Mouse (Mus musculus) cerebellum, adult 11 months (tissue): ENCODE measurements around the gene Ttll8.

Experiments
- DNase-seq: peaks from one replicate; pipeline ENCODE4 v3.0.0; 2022

The Ttll8 gene

DNA sequence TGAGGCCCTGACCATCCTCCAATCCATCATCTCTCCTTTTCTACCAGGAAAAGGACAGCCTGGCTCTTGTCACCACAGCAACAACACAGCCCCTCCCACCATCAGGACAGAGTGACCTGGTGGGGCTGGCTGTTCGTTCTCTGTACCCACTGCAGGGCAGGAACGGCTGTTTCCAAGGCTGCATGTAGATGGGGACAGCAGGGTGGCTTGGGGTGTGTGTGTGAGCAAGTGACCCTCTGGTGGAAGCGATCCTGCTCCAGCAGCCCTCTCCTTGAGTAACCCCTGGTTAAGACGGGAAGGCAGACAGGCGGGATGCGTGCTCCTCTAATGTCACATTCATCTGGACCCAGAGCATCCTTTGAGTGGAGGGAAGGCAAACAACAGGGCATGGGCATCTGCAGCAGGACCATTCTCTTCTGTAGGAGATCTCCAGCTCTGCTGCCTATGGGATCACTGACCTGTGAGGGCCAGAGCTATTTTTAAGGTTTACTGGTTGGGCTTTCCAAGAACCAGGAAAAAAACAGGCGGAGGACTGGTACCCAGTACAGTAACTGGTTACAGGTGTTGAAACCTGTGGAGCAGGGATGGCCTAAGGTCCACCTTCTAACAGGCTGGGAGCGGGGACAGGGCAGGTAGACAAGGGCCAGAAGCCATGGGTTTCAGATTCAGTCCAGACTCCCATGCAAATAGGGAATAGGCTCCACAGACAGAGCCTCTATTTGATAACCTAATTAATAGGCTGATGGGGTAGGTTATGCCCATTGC is 94.8 kb downstream of the Ttll8 start:
- no peak for DNase-seq

GRCm38 (mm10) chr15:88858707-88859106 is 95.5 kb downstream of the Ttll8 start:
- DNase-seq, result no peak

DNA sequence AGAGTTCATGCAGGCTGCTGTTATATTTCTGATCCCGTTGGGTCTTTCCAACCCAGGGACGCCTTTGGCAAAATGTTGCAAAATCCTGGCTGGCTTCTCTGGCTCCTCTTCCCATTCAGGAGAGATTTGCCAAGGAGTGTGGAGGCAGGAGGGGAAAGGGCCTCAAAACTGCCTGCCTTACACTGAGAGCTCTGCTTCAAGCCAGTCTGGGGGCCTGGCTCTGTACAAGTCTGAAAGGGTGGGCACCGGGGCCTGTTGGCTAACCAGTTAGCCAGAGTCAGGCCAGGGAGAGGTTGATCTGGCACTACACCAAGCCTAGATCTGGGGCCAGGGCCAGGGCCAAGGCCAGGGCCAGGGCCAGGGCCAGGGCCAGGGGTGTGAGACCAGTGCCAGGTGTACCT is 96.1 kb downstream of the Ttll8 start:
- DNase-seq, result peak; percentile 71

DNA sequence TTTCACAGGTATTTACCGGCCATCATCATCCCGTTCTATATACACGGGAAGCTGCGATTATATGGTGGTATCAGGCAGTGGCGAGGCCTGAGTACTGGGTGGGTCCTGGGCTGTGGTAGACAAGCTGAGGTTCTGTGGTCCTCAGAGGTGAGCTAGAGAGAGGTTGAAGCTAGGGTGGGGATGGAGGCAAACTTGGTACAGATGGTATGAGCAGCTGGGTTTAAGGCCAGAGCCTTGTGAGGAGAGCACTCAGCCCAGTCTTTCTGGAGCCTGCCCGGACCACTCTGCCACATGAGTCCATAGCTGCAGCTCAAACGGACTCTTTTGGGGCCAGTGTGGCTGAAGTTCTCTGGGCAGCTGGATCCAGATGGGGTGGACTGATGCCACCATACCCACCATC is 96.9 kb downstream of the Ttll8 start:
- no peak for DNase-seq

- DNase-seq, result no peak
These were observed 97.6 kb downstream of the Ttll8 start for GRCm38 (mm10) chr15:88856613-88857012.

DNA sequence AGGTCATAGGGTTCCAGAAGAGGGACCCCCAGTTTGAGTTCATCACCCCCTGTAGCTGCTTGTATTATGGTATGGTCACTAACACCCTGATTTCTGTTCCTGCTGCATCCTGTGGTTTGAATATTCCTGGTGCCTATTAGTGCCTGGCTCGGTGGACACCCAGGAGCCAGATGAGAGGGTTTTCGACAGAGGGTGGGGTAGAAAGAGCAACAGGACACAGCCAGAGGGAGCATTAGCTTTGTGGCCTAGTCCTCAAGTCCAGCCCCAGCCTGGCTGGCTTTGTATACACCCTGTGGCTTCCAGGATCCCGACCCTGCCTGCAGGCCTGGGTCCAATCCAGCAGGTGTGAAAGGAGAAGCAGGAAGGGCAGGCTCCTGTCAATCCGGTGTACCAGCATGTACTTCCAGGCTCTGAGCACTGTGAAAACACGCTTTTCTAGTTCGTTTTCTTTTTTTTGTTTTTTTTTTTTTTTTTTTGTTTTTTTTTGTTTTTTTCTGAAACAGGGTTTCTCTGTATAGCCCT is 98.3 kb downstream of the Ttll8 start:
- no peak for DNase-seq

GRCm38 (mm10) chr15:88854969-88855830 is 99.0 kb downstream of the Ttll8 start:
- DNase-seq, result no peak

GRCm38 (mm10) chr15:88854119-88854968 is 99.9 kb downstream of the Ttll8 start:
- no peak for DNase-seq

GRCm38 (mm10) chr15:88853106-88853505 is 101.1 kb downstream of the Ttll8 start:
- DNase-seq, result no peak

GRCm38 (mm10) chr15:88851507-88852149 is 102.6 kb downstream of the Ttll8 start:
- no peak for DNase-seq

DNA sequence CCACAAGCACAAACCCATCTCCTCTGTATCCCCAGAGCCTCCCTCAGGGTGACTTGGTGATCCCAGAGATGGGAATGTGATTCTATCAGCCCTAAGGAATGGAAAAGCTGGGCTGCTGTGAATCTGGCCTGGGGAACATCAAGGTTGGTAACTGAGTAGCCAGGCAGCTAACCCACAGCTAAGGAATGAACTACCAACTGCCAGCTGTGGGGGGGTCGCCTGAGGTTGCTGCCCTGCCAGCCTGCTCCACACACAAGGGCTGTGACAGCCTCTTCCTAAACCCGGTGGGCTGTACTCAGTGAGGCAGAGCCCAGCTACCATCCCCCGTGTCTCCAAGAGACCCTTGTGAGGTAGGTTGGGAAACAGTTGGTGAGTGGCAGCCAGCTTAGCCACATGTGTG is 103.1 kb downstream of the Ttll8 start:
- no peak for DNase-seq

DNA sequence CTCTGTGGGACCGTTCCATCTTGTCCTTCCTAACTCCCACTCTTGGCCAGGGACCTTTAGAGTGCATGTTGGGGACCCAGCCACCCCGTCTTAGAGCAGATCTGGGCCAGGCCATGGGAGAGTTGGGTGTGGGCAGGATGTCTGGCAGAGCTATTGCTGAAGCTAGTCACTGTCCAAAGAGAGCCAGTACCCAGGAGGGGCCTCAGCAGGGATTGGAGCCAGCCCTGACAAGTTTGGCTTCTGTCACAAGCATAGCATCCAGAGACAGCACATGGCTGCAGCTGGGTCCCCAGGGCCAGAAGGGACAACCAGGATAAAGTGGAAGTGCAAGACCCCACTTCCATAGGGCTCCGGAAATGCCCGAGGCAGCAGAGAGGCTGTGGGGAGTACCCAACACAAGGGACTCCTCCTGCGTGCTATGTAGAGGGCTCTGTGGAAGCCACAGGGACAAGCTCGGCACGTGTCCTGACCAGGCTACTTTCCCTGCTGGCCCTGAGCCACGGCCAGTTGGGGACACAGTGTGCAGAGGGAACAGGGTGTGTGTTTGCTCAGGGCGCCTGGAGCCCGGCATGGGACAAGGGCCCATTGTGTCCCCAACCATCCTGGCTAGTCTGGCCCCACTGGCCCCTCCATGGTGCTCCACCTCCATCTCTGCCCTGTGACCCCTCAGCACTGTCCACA is 103.9 kb downstream of the Ttll8 start:
- peak; percentile 83 for DNase-seq

DNA sequence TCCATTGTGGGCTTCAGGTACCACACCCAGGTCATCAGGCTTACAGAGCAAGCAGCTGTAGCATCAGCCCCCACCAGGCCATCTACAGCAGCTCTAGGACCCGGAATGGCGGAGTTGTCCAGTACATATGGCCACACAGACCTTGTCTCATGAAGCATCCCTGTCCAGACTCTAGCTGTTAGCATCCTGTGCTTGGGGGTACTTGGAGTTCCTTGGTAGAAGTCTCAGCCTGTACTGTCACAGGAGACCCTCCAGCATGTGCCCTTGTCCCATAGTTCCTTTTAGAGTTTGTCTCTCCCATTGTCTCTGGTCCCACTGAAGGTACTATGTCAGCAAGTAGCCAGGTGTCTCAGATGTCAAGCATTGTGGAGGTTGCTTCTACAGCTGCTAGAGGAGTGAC is 104.6 kb downstream of the Ttll8 start:
- peak; percentile 18 for DNase-seq

DNA sequence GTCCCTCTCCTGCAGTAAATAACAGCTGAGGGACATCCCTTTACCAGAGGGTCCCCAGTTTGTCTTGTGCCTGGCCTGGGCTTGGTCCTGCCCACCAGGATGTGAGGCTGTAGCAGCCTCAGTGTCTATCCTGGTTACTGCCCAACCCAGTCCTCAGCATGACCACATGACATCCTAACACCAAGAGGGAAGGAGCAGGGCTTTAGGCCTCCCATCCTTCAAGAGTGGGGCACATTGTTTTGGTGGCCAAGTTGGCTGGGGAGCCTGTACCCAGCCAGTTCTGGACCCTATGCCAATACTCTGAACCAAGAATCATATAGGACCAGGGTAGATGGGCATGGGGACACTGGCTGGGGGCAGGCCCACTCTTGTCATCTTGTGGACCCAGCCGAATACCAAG is 105.6 kb downstream of the Ttll8 start:
- no peak for DNase-seq

- DNase-seq, result no peak
These were observed 109.3 kb downstream of the Ttll8 start for GRCm38 (mm10) chr15:88844966-88845365.

DNA sequence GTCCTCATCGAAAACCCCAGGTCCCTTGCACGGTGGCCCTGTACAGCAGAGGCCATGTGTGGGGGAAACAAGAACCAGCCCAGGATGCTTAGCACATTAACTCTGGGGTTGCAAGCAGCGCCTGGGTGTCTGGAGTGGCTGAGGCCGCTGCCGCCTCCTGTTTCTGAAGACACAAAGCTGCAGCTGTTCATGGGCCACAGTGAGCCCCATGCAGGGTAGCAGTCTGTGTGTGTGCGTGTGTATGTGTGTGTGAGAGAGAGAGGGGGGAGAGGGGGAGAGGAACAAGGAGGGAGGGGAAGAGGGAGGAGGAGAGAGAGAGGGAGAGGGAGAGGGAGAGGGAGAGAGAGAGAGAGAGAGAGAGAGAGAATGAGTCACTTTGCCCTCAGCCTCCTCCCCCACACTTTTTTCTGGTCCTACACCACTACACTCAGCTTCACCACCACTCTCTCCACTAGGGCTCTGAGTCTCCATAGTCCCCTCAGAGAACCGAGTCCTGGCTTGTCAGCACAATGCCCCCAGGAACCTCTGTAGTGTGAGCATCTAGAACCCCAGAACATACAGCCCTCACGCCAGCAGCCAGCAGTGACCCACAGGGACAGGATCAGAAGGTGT is 110.6 kb downstream of the Ttll8 start:
- DNase-seq, result no peak

DNA sequence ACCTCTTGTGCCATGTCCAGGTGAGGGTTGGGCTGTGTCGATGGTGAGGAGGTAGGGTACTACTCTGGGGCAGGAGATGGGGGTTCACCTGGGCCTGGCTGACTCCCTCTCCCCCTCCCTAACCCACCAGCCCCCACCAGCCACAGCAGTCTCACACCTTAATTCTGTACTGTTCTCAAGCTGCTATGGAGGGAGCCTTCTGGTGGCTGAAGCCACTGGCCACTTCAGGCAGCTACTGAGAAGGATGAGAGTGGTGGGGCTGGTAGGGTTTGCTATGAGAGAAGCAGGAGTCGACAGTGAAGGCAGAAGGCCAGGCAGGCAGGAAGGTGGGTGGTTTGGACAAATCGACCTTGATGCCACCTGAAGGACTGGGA is 111.9 kb downstream of the Ttll8 start:
- DNase-seq, result no peak

GRCm38 (mm10) chr15:88841580-88842299 is 112.5 kb downstream of the Ttll8 start:
- DNase-seq, result peak; percentile 85

GRCm38 (mm10) chr15:88841160-88841559 is 113.1 kb downstream of the Ttll8 start:
- no peak for DNase-seq
